Mouse (Mus musculus) liver, embryonic 15.5 days (tissue): ENCODE data around the gene Slc18a2. TPM values are rescaled to one million over a fixed set of nuclear protein-coding genes. Genes with fewer than 3 reads are reported as not detected.

Experiments
- ATAC-seq: fragments of 200-750 bp; cut with Nextera tagmentation; 2 replicates; pipeline ENCODE4 v1.8.0; 2017; ENCODE audit warnings: moderate number of reproducible peaks, mild to moderate bottlenecking, moderate library complexity; ENCODE audit not compliant: insufficient read depth
- H3K27ac ChIP-seq: fragments of 300-500 bp; sonication (generic); replicated peaks from 2 replicates; pipeline ENCODE4 v1.5.1; 2015; ENCODE audit warnings: mild to moderate bottlenecking, inconsistent platforms
- H3K27me3 ChIP-seq: fragments of 300-500 bp; sonication (generic); 2 replicates; pipeline ENCODE4 v1.6.1; 2015; ENCODE audit warnings: mild to moderate bottlenecking, inconsistent platforms
- H3K36me3 ChIP-seq: fragments of 300-500 bp; sonication (generic); replicated peaks from 2 replicates; pipeline ENCODE4 v1.6.1; 2015; ENCODE audit warnings: moderate library complexity, mild to moderate bottlenecking, inconsistent platforms
- H3K4me1 ChIP-seq: fragments of 300-500 bp; sonication (generic); replicated peaks from 2 replicates; pipeline ENCODE4 v1.6.1; 2015; ENCODE audit warnings: inconsistent platforms
- H3K4me2 ChIP-seq: fragments of 300-500 bp; sonication (generic); 2 replicates; pipeline ENCODE4 v1.6.1; 2015; ENCODE audit warnings: moderate library complexity, mild to moderate bottlenecking, inconsistent platforms
- H3K4me3 ChIP-seq: fragments of 300-500 bp; sonication (generic); replicated peaks from 2 replicates; pipeline ENCODE4 v1.5.1; 2015; ENCODE audit warnings: mild to moderate bottlenecking, inconsistent platforms
- H3K9ac ChIP-seq: fragments of 300-500 bp; sonication (generic); 2 replicates; pipeline ENCODE4 v1.6.1; 2015; ENCODE audit warnings: moderate library complexity, mild to moderate bottlenecking, inconsistent platforms
- H3K9me3 ChIP-seq: fragments of 300-500 bp; sonication (generic); replicated peaks from 2 replicates; pipeline ENCODE4 v1.6.1; 2016; ENCODE audit warnings: inconsistent platforms
- WGBS: fragments of 180-500 bp; shearing (Covaris S2); methylation state at CpG from one replicate; pipeline ENCODE4 v1.1.7; 2015; ENCODE audit warnings: mixed read lengths; ENCODE audit not compliant: insufficient replicate concordance; 5-methylcytosine and 5-hydroxymethylcytosine counted together
- polyA plus RNA-seq: library from polyadenylated mRNA; unstranded; fragments of >200 nt; fragmentation: Nextera tagmentation; extraction: Ambion mirVana; gene quantifications from 2 replicates; pipeline ENCODE4 v1.2.1, GENCODE M21; 2015

Slc18a2 gene
- polyA plus RNA-seq, 1 experiment from 2014 or later, result 2.8 TPM

DNA sequence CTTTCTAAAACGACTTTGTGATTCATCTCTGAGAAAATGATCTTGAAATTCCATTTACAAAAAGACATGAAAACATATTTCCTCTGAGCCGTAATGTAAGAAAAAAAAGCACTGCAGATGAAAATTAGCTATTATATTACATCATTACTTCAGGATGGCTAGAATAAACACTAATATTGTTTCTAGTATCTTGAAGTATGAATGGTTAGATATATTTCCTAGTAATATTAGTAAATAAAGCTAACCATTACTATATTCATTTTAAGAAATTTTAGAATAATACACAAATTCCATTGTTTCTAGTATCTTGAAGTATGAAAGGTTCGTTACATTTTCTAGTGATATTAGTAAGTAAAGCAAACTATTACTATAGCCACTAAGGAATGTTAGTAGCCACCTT is 79.2 kb downstream of the Slc18a2 start:
- Histone ChIP-seq H3K9me3 (no peaks in the 10 kb centered on the region), H3K36me3 (peaks cover 10% of the 10 kb centered on the region; the same call in 1 of the 2 replicates), H3K9ac (no peak overlapping the region), H3K27me3 (no peaks in the 10 kb centered on the region), H3K4me2 (no peak overlapping the region), H3K27ac (no peak overlapping the region), H3K4me3 (no peak overlapping the region), H3K4me1 (peaks cover 62% of the 10 kb centered on the region)
- WGBS, result 74% methylated on average over 3 of the region's 3 CpGs
- ATAC-seq, result no peak

DNA sequence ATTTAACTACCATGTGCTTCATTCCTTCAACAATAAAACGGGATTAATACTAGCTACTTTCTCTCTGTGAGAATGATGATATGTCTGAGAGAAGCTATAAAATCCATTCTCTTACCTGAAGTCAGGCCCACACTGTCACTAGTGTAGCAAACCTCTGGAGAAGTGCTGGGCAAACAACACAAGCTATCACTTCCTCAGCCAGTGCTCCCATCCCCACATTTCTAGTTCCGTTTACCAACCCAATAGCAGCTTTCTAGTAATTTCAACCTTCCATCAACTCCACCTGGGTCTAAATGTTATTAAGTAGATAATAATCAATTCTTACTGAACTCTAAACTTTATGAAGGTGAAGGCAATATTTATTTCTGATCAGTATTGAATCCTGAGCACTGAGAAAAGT is 82.3 kb downstream of the Slc18a2 start:
- no peak for ATAC-seq
- peaks cover 57% of the 10 kb centered on the region for H3K4me1 ChIP-seq
- no peaks in the 10 kb centered on the region for H3K9me3 ChIP-seq
- H3K9ac ChIP-seq, result peak overlapping the region; percentile 43
- peaks cover 6% of the 10 kb centered on the region; the same call in 1 of the 2 replicates for H3K36me3 ChIP-seq
- 27% methylated on average over 2 of the region's 2 CpGs for WGBS
- H3K27me3 ChIP-seq, result no peaks in the 10 kb centered on the region
- H3K4me3 ChIP-seq, result peak overlapping the region; percentile 98
- peak overlapping the region; percentile 53 for H3K27ac ChIP-seq
- H3K4me2 ChIP-seq, result peak overlapping the region; percentile 93

GRCm38 (mm10) chr19:59344304-59344711 is 83.6 kb downstream of the Slc18a2 start:
- ATAC-seq, result no peak
- under 1% methylated on average over 14 of the region's 14 CpGs for WGBS
- Histone ChIP-seq H3K27ac (peak overlapping the region; percentile 93), H3K36me3 (peaks cover 6% of the 10 kb centered on the region; the same call in 1 of the 2 replicates), H3K4me3 (peak overlapping the region; percentile 98), H3K27me3 (peaks cover 4% of the 10 kb centered on the region; the same call in 1 of the 2 replicates), H3K9ac (peak overlapping the region; percentile 96), H3K4me1 (peaks cover 47% of the 10 kb centered on the region), H3K4me2 (peak overlapping the region; percentile 93), H3K9me3 (no peaks in the 10 kb centered on the region)

GRCm38 (mm10) chr19:59345081-59345657 is 84.5 kb downstream of the Slc18a2 start:
- Histone ChIP-seq H3K9ac (peak overlapping the region; percentile 96), H3K27me3 (peaks cover 8% of the 10 kb centered on the region; the same call in 1 of the 2 replicates), H3K4me1 (peaks cover 46% of the 10 kb centered on the region), H3K4me3 (peak overlapping the region; percentile 98), H3K27ac (peak overlapping the region; percentile 93), H3K4me2 (peak overlapping the region; percentile 93), H3K36me3 (peaks cover 6% of the 10 kb centered on the region; the same call in 1 of the 2 replicates), H3K9me3 (no peaks in the 10 kb centered on the region)
- ATAC-seq, result peak; percentile 49
- under 1% methylated on average over 69 of the region's 70 CpGs for WGBS

Other genes starting within 250 kb of the Slc18a2 start
- gene Shtn1, start 184.8 kb upstream of the Slc18a2 start, polyA plus RNA-seq, result 0.53 and 0.89 TPM in 2 replicates
- gene Vax1, start 90.8 kb upstream of the Slc18a2 start, polyA plus RNA-seq, result not detected in 2 replicates
- gene Kcnk18, start 41.7 kb upstream of the Slc18a2 start, polyA plus RNA-seq, result not detected in 2 replicates
- 13.3 TPM in 1 of 2 replicates, not detected in the other for gene Rps12-ps3, start 61.4 kb downstream of the Slc18a2 start, polyA plus RNA-seq
- 3.7 and 4.0 TPM in 2 replicates for gene Pdzd8, start 84.9 kb downstream of the Slc18a2 start, polyA plus RNA-seq
- gene Emx2, start 197.5 kb downstream of the Slc18a2 start, polyA plus RNA-seq, result 0.07 TPM in 1 of 2 replicates, not detected in the other